Mouse (Mus musculus) liver, embryonic 11.5 days (tissue): ENCODE data around the gene Ntrk3. TPM values are rescaled to one million over a fixed set of nuclear protein-coding genes. Genes with fewer than 3 reads are reported as not detected.

Source experiments
- ATAC-seq: fragments of 200-750 bp; cut with Nextera tagmentation; replicated peaks from 2 replicates; pipeline ENCODE4 v1.8.0; 2017; ENCODE audit warnings: moderate number of reproducible peaks, mild to moderate bottlenecking, moderate TSS enrichment, moderate library complexity; ENCODE audit not compliant: low FRiP score
- DNase-seq: peaks from one replicate; pipeline ENCODE4 v3.0.0-alpha.2; 2017; ENCODE audit warnings: low spot score
- H3K27ac ChIP-seq: fragments of 300-500 bp; sonication (generic); 2 replicates; pipeline ENCODE4 v1.5.1; 2014; ENCODE audit warnings: mild to moderate bottlenecking, low read depth, low read length, control low read depth
- H3K27me3 ChIP-seq: fragments of 300-500 bp; sonication (generic); replicated peaks from 2 replicates; pipeline ENCODE4 v1.6.1; 2014; ENCODE audit warnings: low read length, mixed read lengths; ENCODE audit not compliant: control insufficient read depth, insufficient read depth
- H3K36me3 ChIP-seq: fragments of 300-500 bp; sonication (generic); 2 replicates; pipeline ENCODE4 v1.6.1; 2014; ENCODE audit warnings: mild to moderate bottlenecking, low read length, moderate library complexity, mixed read lengths; ENCODE audit not compliant: control insufficient read depth, insufficient read depth
- H3K4me1 ChIP-seq: fragments of 300-500 bp; sonication (generic); replicated peaks from 2 replicates; pipeline ENCODE4 v1.6.1; 2014; ENCODE audit warnings: low read length, mixed read lengths; ENCODE audit not compliant: control insufficient read depth, insufficient read depth
- H3K4me2 ChIP-seq: fragments of 300-500 bp; sonication (generic); 2 replicates; pipeline ENCODE4 v1.6.1; 2014; ENCODE audit warnings: mild to moderate bottlenecking, control low read depth, moderate library complexity
- H3K4me3 ChIP-seq: fragments of 300-500 bp; sonication (generic); 2 replicates; pipeline ENCODE4 v1.5.1; 2014; ENCODE audit warnings: low read depth, low read length, control low read depth
- H3K9ac ChIP-seq: fragments of 300-500 bp; sonication (generic); 2 replicates; pipeline ENCODE4 v1.6.1; 2014; ENCODE audit warnings: low read depth, low read length, control low read depth
- H3K9me3 ChIP-seq: fragments of 300-500 bp; sonication (generic); 2 replicates; pipeline ENCODE4 v1.6.1; 2016; ENCODE audit warnings: low read length, inconsistent platforms, mixed read lengths; ENCODE audit not compliant: control insufficient read depth
- WGBS: fragments of 180-500 bp; shearing (Covaris S2); extraction: QIAGEN DNeasy Blood & Tissue Kit; methylation state at CpG from one replicate; pipeline ENCODE4 v1.1.7; 2014; 5-methylcytosine and 5-hydroxymethylcytosine counted together
- polyA plus RNA-seq: library from polyadenylated mRNA; unstranded; fragments of >200 nt; fragmentation: Nextera tagmentation; extraction: Ambion mirVana; gene quantifications from 2 replicates; pipeline ENCODE4 v1.2.1, GENCODE M21; 2014

Gene Ntrk3
- polyA plus RNA-seq, 1 experiment from 2014 or later = 2.3 TPM

DNA sequence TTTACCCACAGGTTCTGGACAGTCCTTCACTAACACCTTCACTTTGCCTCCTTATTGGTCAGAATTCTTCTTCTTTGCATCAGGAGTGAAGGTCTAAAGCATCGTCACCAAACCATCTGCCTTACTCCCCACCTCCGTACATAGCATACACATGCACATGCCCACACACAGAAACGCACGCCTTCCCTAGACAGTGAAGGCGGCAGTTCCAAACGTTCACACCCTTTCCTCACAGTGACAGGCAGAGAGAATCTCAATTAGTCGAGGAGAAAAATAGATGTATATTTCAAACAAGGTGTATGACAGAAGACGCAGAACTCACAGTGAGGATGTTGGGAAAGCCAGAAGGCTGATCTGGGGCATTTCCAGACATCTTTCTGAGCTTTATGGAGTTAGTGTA lies 6.4 kb downstream of the Ntrk3 start:
- Histone ChIP-seq H3K27me3 (no peaks in the 10 kb centered on the region), H3K4me1 (no peaks in the 10 kb centered on the region), H3K9ac (no peak overlapping the region), H3K9me3 (no peaks in the 10 kb centered on the region), H3K4me2 (no peak overlapping the region), H3K4me3 (no peak overlapping the region), H3K27ac (no peak overlapping the region), H3K36me3 (no peaks in the 10 kb centered on the region)
- WGBS = 76% methylated on average over 8 of the region's 8 CpGs
- no peak for DNase-seq
- ATAC-seq = no peak

DNA sequence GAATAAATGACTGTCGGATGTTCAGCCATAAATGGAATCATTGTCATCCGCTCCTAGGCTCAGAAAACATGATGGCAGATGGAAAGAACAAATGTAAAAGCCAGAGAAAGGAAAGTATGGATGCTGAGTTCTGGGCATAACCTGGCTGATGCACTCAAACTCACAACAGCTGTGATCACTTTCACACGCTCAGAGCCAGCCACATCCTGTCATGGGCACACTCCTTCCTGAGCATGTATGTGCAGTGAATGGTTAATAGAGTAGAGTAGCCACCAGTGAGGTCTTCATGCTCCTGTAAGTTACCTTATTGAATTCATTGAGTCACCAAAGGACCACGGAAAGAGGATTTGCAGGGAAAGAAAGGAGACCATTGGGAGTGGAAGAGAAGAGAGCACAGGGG lies 13.2 kb downstream of the Ntrk3 start:
- DNase-seq = no peak
- Histone ChIP-seq H3K36me3 (no peaks in the 10 kb centered on the region), H3K27ac (no peak overlapping the region), H3K4me1 (no peaks in the 10 kb centered on the region), H3K4me3 (no peak overlapping the region), H3K27me3 (no peaks in the 10 kb centered on the region), H3K4me2 (no peak overlapping the region), H3K9me3 (no peaks in the 10 kb centered on the region), H3K9ac (no peak overlapping the region)
- no peak for ATAC-seq
- WGBS = 72% methylated on average over 4 of the region's 4 CpGs

DNA sequence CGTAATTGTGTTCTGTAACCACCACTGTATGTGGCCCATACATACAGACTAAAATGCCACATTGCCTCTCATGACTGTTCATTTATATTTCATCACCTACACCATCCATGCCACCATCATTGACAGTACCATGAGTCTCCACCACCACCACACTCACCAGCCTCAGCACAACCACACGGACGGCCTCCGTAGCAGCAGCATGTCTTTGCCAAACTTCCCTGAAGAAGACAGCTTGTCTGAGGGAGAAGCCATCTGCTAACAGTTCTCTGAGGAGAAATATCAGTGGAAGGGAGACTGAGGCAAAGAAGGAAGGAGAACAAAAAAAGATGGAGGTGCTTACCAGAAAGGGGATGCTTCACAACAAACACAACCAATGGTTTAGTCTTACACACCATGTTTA lies 15.8 kb downstream of the Ntrk3 start:
- Histone ChIP-seq H3K9ac (no peak overlapping the region), H3K4me1 (no peaks in the 10 kb centered on the region), H3K36me3 (no peaks in the 10 kb centered on the region), H3K4me3 (no peak overlapping the region), H3K9me3 (no peaks in the 10 kb centered on the region), H3K27ac (no peak overlapping the region), H3K4me2 (no peak overlapping the region), H3K27me3 (no peaks in the 10 kb centered on the region)
- no peak for DNase-seq
- WGBS = 92% methylated on average over 4 of the region's 4 CpGs
- ATAC-seq = no peak

DNA sequence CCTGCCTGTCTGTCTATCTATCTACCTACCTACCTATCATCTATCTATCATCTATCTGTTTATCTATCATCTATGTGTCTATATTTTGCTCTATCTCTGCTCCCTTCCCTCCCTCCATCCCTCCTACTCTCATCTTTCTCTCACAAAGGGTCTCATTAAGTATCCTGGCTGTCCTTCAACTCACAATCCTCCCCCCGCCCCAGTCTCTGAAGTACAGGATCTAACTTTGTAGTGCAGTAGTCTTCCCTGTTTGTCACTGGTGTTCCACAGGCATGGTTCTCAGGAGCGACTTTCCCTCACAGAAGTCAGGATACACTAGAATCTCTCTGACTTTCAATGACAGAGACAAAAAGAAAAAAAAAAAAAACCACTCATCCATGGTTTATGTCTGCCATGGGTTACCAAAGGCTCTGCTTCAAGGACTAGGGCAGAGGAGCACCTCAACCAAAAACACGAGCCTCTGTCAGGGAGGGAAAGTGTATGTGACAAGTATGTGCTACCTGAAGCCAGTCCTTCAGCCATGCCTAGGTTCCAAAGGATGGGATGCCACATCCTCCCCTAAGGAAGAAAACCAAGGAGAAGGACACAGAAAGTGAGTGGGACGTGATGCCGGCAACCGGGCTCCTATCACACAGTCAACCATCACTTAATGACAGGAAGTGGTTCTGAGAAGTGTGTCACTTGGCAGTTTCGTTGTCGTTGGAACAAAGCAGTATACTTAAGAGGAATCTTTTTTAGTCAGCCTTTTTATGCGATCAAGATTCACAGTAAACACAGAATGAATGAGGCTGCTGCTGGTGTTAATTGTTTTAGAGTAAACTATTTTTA lies 16.6 kb downstream of the Ntrk3 start:
- no peaks in the 10 kb centered on the region for H3K36me3 ChIP-seq
- H3K27ac ChIP-seq = no peak overlapping the region
- no peak overlapping the region for H3K4me2 ChIP-seq
- ATAC-seq (no peak), DNase-seq (no peak)
- no peaks in the 10 kb centered on the region for H3K9me3 ChIP-seq
- H3K27me3 ChIP-seq = no peaks in the 10 kb centered on the region
- H3K9ac ChIP-seq = no peak overlapping the region
- WGBS = 56% methylated on average over 9 of the region's 9 CpGs
- no peak overlapping the region for H3K4me3 ChIP-seq
- H3K4me1 ChIP-seq = no peaks in the 10 kb centered on the region

DNA sequence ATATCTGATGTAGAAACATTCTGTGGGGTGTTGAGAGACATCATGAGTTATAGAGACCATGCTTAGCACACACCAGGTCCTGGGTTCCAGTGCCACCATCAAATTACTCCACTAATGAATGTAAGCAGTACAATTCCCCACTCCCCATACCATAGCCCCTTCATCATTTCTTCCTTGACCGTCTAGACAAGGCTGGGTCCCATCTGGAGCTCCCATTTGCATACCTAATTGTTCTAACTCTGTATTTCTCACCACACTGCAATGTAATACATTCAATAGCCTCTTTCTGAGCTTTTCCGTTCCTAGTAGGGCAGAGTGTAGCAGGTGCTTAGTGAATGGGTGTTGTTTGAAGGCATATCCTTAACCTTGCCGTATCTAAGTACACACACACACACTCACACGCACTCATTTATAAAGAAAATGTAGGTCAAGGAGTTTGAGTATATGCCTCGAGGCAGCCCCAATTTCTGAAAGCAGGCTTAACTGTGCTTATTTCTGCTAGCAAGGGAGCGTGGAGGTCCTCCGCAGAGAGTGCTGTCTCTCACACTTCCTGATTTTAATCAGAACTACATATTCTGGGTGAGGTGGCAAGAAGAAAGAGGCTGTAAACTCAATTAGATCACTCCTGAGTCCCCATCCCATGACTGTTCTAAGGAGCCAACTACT lies 17.9 kb downstream of the Ntrk3 start:
- no peaks in the 10 kb centered on the region for H3K4me1 ChIP-seq
- no peaks in the 10 kb centered on the region for H3K27me3 ChIP-seq
- no peak overlapping the region for H3K4me3 ChIP-seq
- H3K9me3 ChIP-seq = no peaks in the 10 kb centered on the region
- no peak for ATAC-seq
- no peaks in the 10 kb centered on the region for H3K36me3 ChIP-seq
- H3K4me2 ChIP-seq = no peak overlapping the region
- WGBS = 67% methylated on average over 7 of the region's 7 CpGs
- no peak overlapping the region for H3K9ac ChIP-seq
- no peak for DNase-seq
- no peak overlapping the region for H3K27ac ChIP-seq

- H3K4me3 ChIP-seq = no peak overlapping the region
- H3K9ac ChIP-seq = no peak overlapping the region
- H3K27ac ChIP-seq = no peak overlapping the region
- H3K36me3 ChIP-seq = no peaks in the 10 kb centered on the region
- H3K4me2 ChIP-seq = no peak overlapping the region
- H3K4me1 ChIP-seq = no peaks in the 10 kb centered on the region
- no peaks in the 10 kb centered on the region for H3K27me3 ChIP-seq
- ATAC-seq (no peak), DNase-seq (no peak)
- WGBS = 46% methylated on average over 5 of the region's 5 CpGs
- no peaks in the 10 kb centered on the region for H3K9me3 ChIP-seq
Observed at GRCm38 (mm10) chr7:78719117-78719516, 18.7 kb downstream of the Ntrk3 start.

GRCm38 (mm10) chr7:78718191-78718609 lies 19.6 kb downstream of the Ntrk3 start:
- no peak overlapping the region for H3K4me3 ChIP-seq
- DNase-seq (no peak), ATAC-seq (no peak)
- no peak overlapping the region for H3K4me2 ChIP-seq
- no peaks in the 10 kb centered on the region for H3K9me3 ChIP-seq
- H3K9ac ChIP-seq = no peak overlapping the region
- 80% methylated on average over 8 of the region's 8 CpGs for WGBS
- no peaks in the 10 kb centered on the region for H3K36me3 ChIP-seq
- H3K27ac ChIP-seq = no peak overlapping the region
- no peaks in the 10 kb centered on the region for H3K4me1 ChIP-seq
- no peaks in the 10 kb centered on the region for H3K27me3 ChIP-seq

DNA sequence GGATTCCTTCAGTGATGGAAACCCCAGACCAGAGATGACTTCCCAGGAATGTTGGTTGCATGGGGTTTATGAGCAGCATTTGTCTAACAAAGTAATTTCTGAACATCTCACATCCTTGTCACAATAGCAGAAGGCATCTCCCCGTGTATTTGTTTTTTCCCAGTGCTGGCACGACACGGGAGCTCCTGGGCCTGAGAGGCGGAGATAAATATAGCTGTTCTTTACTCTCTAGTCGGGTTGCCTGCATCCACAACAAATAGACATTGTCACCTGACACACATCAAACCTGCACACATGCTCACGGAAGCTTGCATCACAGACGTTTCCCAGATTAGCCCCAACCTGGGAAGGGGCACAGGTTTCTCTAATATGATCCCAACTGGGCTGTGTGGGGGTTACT lies 30.1 kb downstream of the Ntrk3 start:
- Histone ChIP-seq H3K9me3 (no peaks in the 10 kb centered on the region), H3K4me3 (no peak overlapping the region), H3K4me2 (no peak overlapping the region), H3K9ac (no peak overlapping the region), H3K27ac (no peak overlapping the region), H3K27me3 (no peaks in the 10 kb centered on the region), H3K36me3 (no peaks in the 10 kb centered on the region), H3K4me1 (no peaks in the 10 kb centered on the region)
- 72% methylated on average over 7 of the region's 7 CpGs for WGBS
- DNase-seq = no peak
- ATAC-seq = no peak

DNA sequence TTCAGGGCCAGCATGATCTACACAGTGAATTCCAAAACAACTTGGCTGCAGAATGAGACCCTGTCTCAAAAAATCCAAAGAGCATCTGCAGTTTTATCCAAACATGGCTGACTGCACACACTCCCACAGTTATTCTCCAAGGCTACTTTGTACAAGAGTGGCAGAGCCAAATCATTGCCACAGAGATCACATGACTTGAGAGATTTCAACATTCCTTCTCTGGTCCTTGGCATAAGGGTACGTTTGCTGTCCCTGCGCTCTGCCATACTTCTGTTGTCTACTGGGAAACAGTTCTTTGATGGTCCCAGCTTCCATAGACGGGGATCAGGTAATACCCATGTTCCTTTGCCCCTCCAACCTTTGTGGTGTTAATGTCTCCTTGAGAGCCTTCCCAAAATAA lies 30.7 kb downstream of the Ntrk3 start:
- WGBS = 76% methylated on average over 3 of the region's 3 CpGs
- no peak for ATAC-seq

More for the DNA sequence above, 30.7 kb downstream of the Ntrk3 start:
- Histone ChIP-seq H3K36me3 (no peaks in the 10 kb centered on the region), H3K27ac (no peak overlapping the region), H3K9me3 (no peaks in the 10 kb centered on the region), H3K4me2 (no peak overlapping the region), H3K27me3 (no peaks in the 10 kb centered on the region), H3K9ac (no peak overlapping the region), H3K4me1 (no peaks in the 10 kb centered on the region), H3K4me3 (no peak overlapping the region)
- no peak for DNase-seq
